In the genomic region with DNA sequence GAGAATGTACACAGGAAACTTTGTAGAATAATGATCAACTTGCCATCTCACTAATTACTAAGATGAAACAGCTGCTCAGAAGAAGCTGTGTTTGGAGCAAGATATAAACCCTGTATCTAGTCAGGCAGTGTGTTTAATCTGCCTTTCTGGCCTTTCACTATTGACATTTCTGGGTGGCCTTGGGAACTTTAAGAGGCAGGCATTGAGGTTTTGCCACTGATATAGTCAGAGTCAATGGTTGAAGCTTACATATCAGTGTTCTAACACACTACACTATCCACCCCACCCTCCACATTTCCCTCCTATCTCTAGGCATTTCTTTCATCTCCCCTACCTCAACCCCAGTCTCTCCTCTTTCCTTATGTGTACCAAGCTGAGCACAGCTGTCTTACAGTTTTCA, we compare ENCODE assay signal across 24 mouse cellular contexts.
DNase-seq lines count a peak whose midpoint lies in the region; ATAC-seq and TF ChIP-seq lines count a peak whose summit lies in the region.
"Had no signal": no experiment of that assay in that cellular context is flagged by ENCODE, and none has a peak within 500 bp of the region (broad histone marks: within the 10 kb centered on the region; RNA-seq: fewer than 3 reads in every experiment).

No protein-coding gene starts in this region.

- no peaks in the 10 kb centered on the region for H3K27me3 ChIP-seq in heart, embryonic 15.5 days
- no peaks in the 10 kb centered on the region for H3K27me3 ChIP-seq in stomach, embryonic 15.5 days (replicated peaks)
- H3K27me3 ChIP-seq in stomach, postnatal 0 days (ENCODE audit: control insufficient read depth, insufficient read depth, low read length), result no peaks in the 10 kb centered on the region
- no peaks in the 10 kb centered on the region for H3K27me3 ChIP-seq in liver, embryonic 15.5 days
- no peaks in the 10 kb centered on the region for H3K27me3 ChIP-seq in hindbrain, embryonic 16.5 days (replicated peaks; ENCODE audit: control insufficient read depth, insufficient read depth, low read length)
- H3K27me3 ChIP-seq: embryonic facial prominence, embryonic 12.5 days; forebrain, embryonic 15.5 days; intestine, embryonic 15.5 days; limb, embryonic 13.5 days; lung, embryonic 15.5 days; megakaryocyte, embryonic 14.5 days; neural tube, embryonic 15.5 days; Patski had no signal

- no peaks in the 10 kb centered on the region for H3K9me3 ChIP-seq in heart, embryonic 15.5 days (replicated peaks)
- H3K9me3 ChIP-seq in stomach, embryonic 15.5 days, result no peaks in the 10 kb centered on the region
- no peaks in the 10 kb centered on the region for H3K9me3 ChIP-seq in stomach, postnatal 0 days (ENCODE audit: control insufficient read depth, low read length)
- no peaks in the 10 kb centered on the region for H3K9me3 ChIP-seq in liver, embryonic 15.5 days (replicated peaks)
- H3K9me3 ChIP-seq in hindbrain, embryonic 16.5 days (ENCODE audit: control insufficient read depth, low read length), result no peaks in the 10 kb centered on the region; the same call in 1 of the 2 replicates
- H3K9me3 ChIP-seq: embryonic facial prominence, embryonic 12.5 days; intestine, embryonic 15.5 days; limb, embryonic 13.5 days; lung, embryonic 15.5 days; neural tube, embryonic 15.5 days had no signal

- H3K27ac ChIP-seq in heart, embryonic 15.5 days, result peak overlapping the region; percentile 21; the same call in 1 of the 2 replicates
- no peak overlapping the region for H3K27ac ChIP-seq in stomach, embryonic 15.5 days
- no peak overlapping the region for H3K27ac ChIP-seq in stomach, postnatal 0 days (replicated peaks)
- no peak overlapping the region for H3K27ac ChIP-seq in liver, embryonic 15.5 days (replicated peaks)
- no peak overlapping the region for H3K27ac ChIP-seq in hindbrain, embryonic 16.5 days (ENCODE audit: low read depth, low read length)
- H3K27ac ChIP-seq: embryonic facial prominence, embryonic 12.5 days; forebrain, embryonic 15.5 days; hindbrain, postnatal 0 days; intestine, embryonic 15.5 days; limb, embryonic 13.5 days; lung, embryonic 15.5 days; neural tube, embryonic 15.5 days had no signal

- no peaks in the 10 kb centered on the region for H3K36me3 ChIP-seq in heart, embryonic 15.5 days
- H3K36me3 ChIP-seq in stomach, embryonic 15.5 days, result no peaks in the 10 kb centered on the region
- H3K36me3 ChIP-seq in stomach, postnatal 0 days (ENCODE audit: control insufficient read depth, insufficient read depth, low read length), result no peaks in the 10 kb centered on the region
- no peaks in the 10 kb centered on the region for H3K36me3 ChIP-seq in liver, embryonic 15.5 days (replicated peaks)
- no peaks in the 10 kb centered on the region for H3K36me3 ChIP-seq in hindbrain, embryonic 16.5 days (ENCODE audit: control insufficient read depth, insufficient read depth, low read length)
- H3K36me3 ChIP-seq: embryonic facial prominence, embryonic 12.5 days; forebrain, embryonic 15.5 days; intestine, embryonic 15.5 days; limb, embryonic 13.5 days; lung, embryonic 15.5 days; neural tube, embryonic 15.5 days had no signal

- H3K4me2 ChIP-seq in heart, embryonic 15.5 days, result no peak overlapping the region
- H3K4me2 ChIP-seq in stomach, embryonic 15.5 days, result no peak overlapping the region
- H3K4me2 ChIP-seq in stomach, postnatal 0 days (replicated peaks; ENCODE audit: low read depth), result no peak overlapping the region
- no peak overlapping the region for H3K4me2 ChIP-seq in liver, embryonic 15.5 days
- no peak overlapping the region for H3K4me2 ChIP-seq in hindbrain, embryonic 16.5 days (ENCODE audit: low read length)
- H3K4me2 ChIP-seq: embryonic facial prominence, embryonic 12.5 days; forebrain, embryonic 15.5 days; intestine, embryonic 15.5 days; limb, embryonic 13.5 days; lung, embryonic 15.5 days; neural tube, embryonic 15.5 days had no signal

- no peak overlapping the region for H3K4me3 ChIP-seq in heart, embryonic 15.5 days
- H3K4me3 ChIP-seq in stomach, embryonic 15.5 days (replicated peaks), result no peak overlapping the region
- H3K4me3 ChIP-seq in stomach, postnatal 0 days (ENCODE audit: low read depth, low read length), result no peak overlapping the region
- H3K4me3 ChIP-seq in liver, embryonic 15.5 days (replicated peaks), result no peak overlapping the region
- H3K4me3 ChIP-seq in hindbrain, embryonic 16.5 days (ENCODE audit: low read length), result no peak overlapping the region
- H3K4me3 ChIP-seq: embryonic facial prominence, embryonic 12.5 days; forebrain, embryonic 15.5 days; intestine, embryonic 15.5 days; limb, embryonic 13.5 days; lung, embryonic 15.5 days; megakaryocyte, embryonic 14.5 days; neural tube, embryonic 15.5 days had no signal

- no peak for TF ChIP-seq CTCF in stomach, postnatal 0 days (IDR thresholded peaks at IDR 0.05; ENCODE audit: low read depth)

- DNase-seq in heart, adult 8-10 months (ENCODE audit: low spot score), result no peak
- no peak for DNase-seq in stomach, postnatal 0 days (ENCODE audit: low spot score)
- DNase-seq in cerebellum, adult 11 months, result no peak
- no peak for DNase-seq in lung, adult 18-20 months
- DNase-seq: adrenal gland, postnatal 14 days; cerebellum, adult 8-10 months; gastrocnemius, postnatal 25 days; midbrain, embryonic 14.5 days; retina, postnatal 1 day; right cerebral cortex, postnatal 14 days; thymus, postnatal 14 days had no signal

- ATAC-seq in heart, embryonic 15.5 days (replicated peaks; ENCODE audit: insufficient number of reproducible peaks, insufficient read depth, low FRiP score, low read depth), result no peak
- ATAC-seq in stomach, embryonic 15.5 days (ENCODE audit: insufficient read depth, low FRiP score, low read depth), result peak; percentile 50; the same call in 1 of the 2 replicates
- no peak for ATAC-seq in stomach, postnatal 0 days (ENCODE audit: low FRiP score, low TSS enrichment)
- ATAC-seq in liver, embryonic 15.5 days (ENCODE audit: insufficient read depth), result peak; percentile 83
- ATAC-seq in hindbrain, embryonic 16.5 days, result no peak
- ATAC-seq: forebrain, embryonic 15.5 days; hindbrain, postnatal 0 days; intestine, embryonic 15.5 days; Patski had no signal

- no peak overlapping the region for H3K9ac ChIP-seq in heart, embryonic 15.5 days
- H3K9ac ChIP-seq in stomach, embryonic 15.5 days, result no peak overlapping the region
- H3K9ac ChIP-seq in stomach, postnatal 0 days (ENCODE audit: low read length), result no peak overlapping the region
- no peak overlapping the region for H3K9ac ChIP-seq in liver, embryonic 15.5 days
- H3K9ac ChIP-seq in hindbrain, embryonic 16.5 days (ENCODE audit: low read depth, low read length), result no peak overlapping the region
- H3K9ac ChIP-seq: embryonic facial prominence, embryonic 12.5 days; forebrain, embryonic 15.5 days; intestine, embryonic 15.5 days; limb, embryonic 13.5 days; lung, embryonic 15.5 days; neural tube, embryonic 15.5 days had no signal

- H3K4me1 ChIP-seq in heart, embryonic 15.5 days (replicated peaks), result peaks cover 29% of the 10 kb centered on the region
- no peaks in the 10 kb centered on the region for H3K4me1 ChIP-seq in stomach, embryonic 15.5 days
- H3K4me1 ChIP-seq in stomach, postnatal 0 days (replicated peaks; ENCODE audit: control insufficient read depth, insufficient read depth), result 0 out of 2 replicates have a peak, but pooled peaks cover 2% of the 10 kb centered on the region
- peaks cover 7% of the 10 kb centered on the region; the same call in 1 of the 2 replicates for H3K4me1 ChIP-seq in liver, embryonic 15.5 days (replicated peaks)
- H3K4me1 ChIP-seq in hindbrain, embryonic 16.5 days (ENCODE audit: control insufficient read depth, insufficient read depth, low read depth, low read length), result no peaks in the 10 kb centered on the region
- H3K4me1 ChIP-seq: embryonic facial prominence, embryonic 12.5 days; forebrain, embryonic 15.5 days; intestine, embryonic 15.5 days; limb, embryonic 13.5 days; neural tube, embryonic 15.5 days had no signal

- TF ChIP-seq EP300 in stomach, postnatal 0 days (optimal IDR thresholded peaks at IDR 0.05), result no peak

Comparison
In these comparisons a context has a peak if more than half of its experiments do, and no peak if none do; other contexts are left out.
1. ATAC-seq: peak in stomach, embryonic 15.5 days (single experiment) and liver, embryonic 15.5 days (single experiment); none in heart, embryonic 15.5 days (single experiment), stomach, postnatal 0 days (single experiment) and hindbrain, embryonic 16.5 days (single experiment).